Mouse (Mus musculus) left cerebral cortex, adult 2 months (tissue): ENCODE results near the gene Gm17428. TPM values are rescaled to one million over a fixed set of nuclear protein-coding genes. Genes with fewer than 3 reads are reported as not detected.
A peak's percentile ranks its signal among the peaks of the same experiment; 100 is the strongest.

ENCODE experiments used
- DNase-seq, 2 experiments: peaks; one replicate each; pipeline ENCODE4 v3.0.0; 2021 to 2022; ENCODE audit warnings: low spot score in 2 of 2, mixed read lengths in 1 of 2; ENCODE audit errors: extremely low spot score in 1 of 2
- H3K27ac ChIP-seq: fragments of 200-600 bp; 2 replicates; pipeline ENCODE4 v1.8.1; 2022
- H3K4me3 ChIP-seq: fragments of 200-600 bp; 2 replicates; pipeline ENCODE4 v1.8.1; 2022
- CTCF ChIP-seq: fragments of 200-600 bp; IDR thresholded peaks from 2 replicates; pipeline ENCODE4 v1.8.1; 2022; ENCODE audit warnings: antibody characterized with exemption, mild to moderate bottlenecking, moderate library complexity
- intact Hi-C: fragments of 180-260 bp; cut with DNase I; formaldehyde crosslinking; loops from one replicate; pipeline ENCODE4 v1.15.1; 2025
- microRNA-seq, 2 experiments: library from miRNA; unstranded; fragments of <30 nt; microRNA quantifications; one replicate each; pipeline ENCODE4 v1.2.0; 2021
- total RNA-seq, 2 experiments: library from RNA; stranded (reverse); gene quantifications; 2 replicates each; pipeline ENCODE4 v1.2.3; 2021

Gm17428 gene
- total RNA-seq, 2 experiments from 2014 or later = not detected

- Histone ChIP-seq H3K27ac (no peak overlapping the region), H3K4me3 (no peak overlapping the region)
- intact Hi-C loops = loop anchor here (1.0 kb wide), 1 partner anchor 74 kb away; no protein-coding TSS in a partner anchor
- TF ChIP-seq CTCF = peak; percentile 74
- DNase-seq = peak; percentile 52 to 68
Observed at GRCm38 (mm10) chr14:55024236-55024635, 47.5 kb downstream of the Gm17428 start.

GRCm38 (mm10) chr14:55025527-55025926 is 48.8 kb downstream of the Gm17428 start:
- Histone ChIP-seq H3K4me3 (no peak overlapping the region), H3K27ac (no peak overlapping the region)
- peak; percentile 50 for TF ChIP-seq CTCF
- intact Hi-C loops = loop anchor here (1.0 to 5.0 kb wide), 2 partner anchors 37 to 53 kb away; no protein-coding TSS in a partner anchor
- no peak for DNase-seq

Small RNAs within 50 kb of the gene (microRNA-seq; reads per million reads assigned to microRNA genes)
- gene Mir208a = 0.49 to 4.1 reads per million in 2 experiments
- 0 to 1.9 reads per million in 2 experiments for gene Mir208b

Other genes with a start within 250 kb of the Gm17428 start
- gene Slc7a8, start 195.0 kb upstream of the Gm17428 start, total RNA-seq = 10 to 100 TPM; 54.3 to 58.6 TPM
- not detected for gene Rnf212b, start 162.8 kb upstream of the Gm17428 start, total RNA-seq
- 10 to 100 TPM; 19.4 to 20.8 TPM for gene Homez, start 106.0 kb upstream of the Gm17428 start, total RNA-seq
- 10 to 100 TPM; 18.6 to 21.2 TPM for gene Ppp1r3e, start 99.4 kb upstream of the Gm17428 start, total RNA-seq
- gene Bcl2l2, start 93.6 kb upstream of the Gm17428 start, total RNA-seq = 100 to 1,000 TPM; 132 to 137 TPM
- gene Gm20521, start 93.5 kb upstream of the Gm17428 start, total RNA-seq = 1 to 10 TPM; 2.8 to 3.7 TPM
- 100 to 1,000 TPM; 247 to 267 TPM for gene Pabpn1, start 84.4 kb upstream of the Gm17428 start, total RNA-seq
- gene Slc22a17, start 63.8 kb upstream of the Gm17428 start, total RNA-seq = 100 to 1,000 TPM; 586 to 617 TPM
- gene Efs, start 50.8 kb upstream of the Gm17428 start, total RNA-seq = 1 to 10 TPM; 5.1 to 8.1 TPM
- gene Il25, start 44.2 kb upstream of the Gm17428 start, total RNA-seq = not detected
- gene Cmtm5, start 40.7 kb upstream of the Gm17428 start, total RNA-seq = 10 to 100 TPM; 46.5 to 53.5 TPM
- 10 to 100 TPM in 1 of 2 experiments, 1 to 10 TPM in 1; 6.0 to 10.9 TPM for gene Myh6, start 10.0 kb upstream of the Gm17428 start, total RNA-seq
- gene Myh7, start 17.7 kb downstream of the Gm17428 start, total RNA-seq = 10 to 100 TPM; 22.1 to 24.2 TPM
- gene Ngdn, start 38.5 kb downstream of the Gm17428 start, total RNA-seq = 10 to 100 TPM; 26.7 to 30.7 TPM
- 10 to 100 TPM; 47.0 to 61.6 TPM for gene Zfhx2, start 115.4 kb downstream of the Gm17428 start, total RNA-seq
- gene Thtpa, start 117.9 kb downstream of the Gm17428 start, total RNA-seq = 10 to 100 TPM; 18.1 to 22.8 TPM
- gene Ap1g2, start 129.7 kb downstream of the Gm17428 start, total RNA-seq = 1 to 10 TPM; 7.7 to 9.5 TPM
- 100 to 1,000 TPM; 300 to 347 TPM for gene Jph4, start 140.0 kb downstream of the Gm17428 start, total RNA-seq
- gene Dhrs2, start 245.1 kb downstream of the Gm17428 start, total RNA-seq = not detected